Mouse (Mus musculus) lung, postnatal 36 days (tissue): ENCODE data around the gene Fam118b.
A peak's percentile ranks its signal among the peaks of the same experiment; 100 is the strongest.

Experiments
- DNase-seq: peaks from one replicate; pipeline ENCODE4 v3.0.0; 2022; ENCODE audit warnings: mixed read lengths

Gene Fam118b

GRCm38 (mm10) chr9:35263431-35263830, 4.2 kb downstream of the Fam118b start:
- DNase-seq, result no peak

GRCm38 (mm10) chr9:35262418-35262817, 5.2 kb downstream of the Fam118b start:
- DNase-seq, result no peak

DNA sequence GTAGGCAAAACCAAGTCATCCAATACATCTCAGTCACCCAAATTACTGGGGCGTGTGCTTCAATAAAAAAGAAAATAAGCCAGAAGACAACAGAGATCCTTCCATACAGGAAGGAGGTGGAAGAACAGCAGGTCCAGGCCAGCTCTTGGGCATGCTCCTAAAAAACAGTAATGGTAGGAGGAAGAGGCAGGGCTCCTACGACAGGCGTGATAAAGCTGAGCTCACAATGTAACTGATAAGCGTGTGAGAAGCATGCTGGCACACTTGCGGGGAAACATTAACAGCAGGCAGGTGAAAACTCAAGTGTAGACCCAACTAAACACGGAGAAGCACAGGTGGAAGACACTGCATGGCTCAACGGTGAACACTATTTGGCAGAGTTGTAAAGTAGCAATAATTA, 10.2 kb downstream of the Fam118b start:
- no peak for DNase-seq

DNA sequence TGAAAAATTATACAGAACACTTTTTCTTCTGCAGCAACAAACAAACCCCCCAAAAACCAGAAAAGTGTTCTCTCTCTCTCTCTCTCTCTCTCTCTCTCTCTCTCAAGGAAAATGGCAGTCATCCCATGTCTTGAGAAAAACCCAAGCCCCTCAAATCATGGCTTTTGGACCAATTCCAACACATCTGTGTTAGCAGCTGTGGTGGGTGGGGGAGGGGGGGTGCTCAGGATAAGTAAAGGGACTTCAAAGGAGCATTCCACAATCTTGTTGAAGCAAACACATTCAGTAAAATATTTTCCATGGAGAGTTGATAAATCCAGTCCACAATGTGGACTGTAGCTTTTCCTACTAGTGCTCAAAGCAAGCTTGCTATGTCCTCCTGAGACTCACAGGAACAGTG, 18.1 kb downstream of the Fam118b start:
- no peak for DNase-seq

GRCm38 (mm10) chr9:35247405-35247804, 20.2 kb downstream of the Fam118b start:
- no peak for DNase-seq

GRCm38 (mm10) chr9:35239734-35240133, 27.9 kb downstream of the Fam118b start:
- peak; percentile 29 for DNase-seq

- peak; percentile 32 for DNase-seq
These were observed 28.6 kb downstream of the Fam118b start for GRCm38 (mm10) chr9:35238915-35239571.

- DNase-seq, result no peak
These were observed 29.2 kb downstream of the Fam118b start for GRCm38 (mm10) chr9:35238371-35238770.

DNA sequence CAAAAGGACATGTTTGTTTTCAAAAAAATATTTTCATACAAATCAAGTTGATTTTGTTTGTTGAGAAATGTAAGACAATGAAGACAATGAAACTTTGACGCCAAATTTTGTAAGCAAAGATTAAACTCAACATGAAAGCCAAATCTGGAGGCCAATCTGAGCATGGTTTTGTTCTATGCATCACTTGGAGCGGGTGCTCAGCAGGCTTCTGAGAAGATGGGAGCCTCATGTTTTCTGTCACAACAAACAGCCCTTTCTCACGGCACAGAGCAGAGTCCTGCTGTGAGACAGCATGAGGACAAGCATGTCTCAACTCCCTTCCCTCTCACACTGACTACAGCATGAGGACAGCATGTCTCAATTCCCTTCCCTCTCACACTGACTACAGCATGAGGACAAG, 31.6 kb downstream of the Fam118b start:
- no peak for DNase-seq

GRCm38 (mm10) chr9:35228671-35229070, 38.9 kb downstream of the Fam118b start:
- DNase-seq, result no peak

- no peak for DNase-seq
These were observed 44.1 kb downstream of the Fam118b start for GRCm38 (mm10) chr9:35223466-35223865.

DNA sequence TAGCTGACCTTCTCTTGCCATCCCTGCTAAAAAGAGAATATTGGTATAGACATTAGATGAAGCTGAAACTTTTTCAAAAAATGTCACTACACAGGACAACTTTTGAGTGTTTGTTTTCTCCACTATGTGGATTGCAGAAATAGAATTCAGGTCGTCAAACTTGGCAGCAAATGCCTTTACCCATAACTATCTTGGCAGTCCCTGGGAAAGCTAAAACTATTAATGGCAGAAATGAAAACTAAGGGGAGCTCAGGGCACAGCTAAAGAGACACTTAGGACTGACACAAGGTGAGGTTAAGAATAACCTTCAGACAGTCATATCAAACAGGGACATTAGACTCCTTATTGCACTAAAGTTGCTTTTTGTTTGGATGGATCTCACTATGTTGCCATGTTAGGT, 49.6 kb downstream of the Fam118b start:
- no peak for DNase-seq

GRCm38 (mm10) chr9:35211573-35212511, 55.8 kb downstream of the Fam118b start:
- no peak for DNase-seq

GRCm38 (mm10) chr9:35210542-35211474, 56.8 kb downstream of the Fam118b start, which contains the start of gene Foxred1:
TSS of gene Foxred1 (minus strand) at chr9:35211055.
- DNase-seq, result peak; percentile 100

GRCm38 (mm10) chr9:35204421-35204820, 63.2 kb downstream of the Fam118b start:
- no peak for DNase-seq

DNA sequence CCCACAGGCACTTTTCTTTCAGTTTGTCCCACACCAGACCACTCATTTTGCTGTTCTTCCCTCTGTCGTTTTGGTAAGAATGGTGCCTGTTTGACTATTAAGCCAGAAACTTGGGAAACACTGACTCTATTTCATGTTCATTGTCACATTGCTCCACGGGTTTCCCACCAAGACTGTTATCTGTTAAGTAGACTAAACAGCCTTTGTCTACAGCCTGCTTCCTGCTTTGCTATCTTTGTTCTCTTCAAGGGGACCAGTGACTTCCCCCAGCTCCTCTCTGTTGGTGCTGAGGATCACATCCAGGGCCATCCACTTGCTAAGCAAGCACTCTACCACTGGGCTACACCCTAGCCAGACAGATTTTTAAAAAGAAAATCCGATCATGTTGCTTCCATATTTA, 64.1 kb downstream of the Fam118b start:
- peak; percentile 20 for DNase-seq

DNA sequence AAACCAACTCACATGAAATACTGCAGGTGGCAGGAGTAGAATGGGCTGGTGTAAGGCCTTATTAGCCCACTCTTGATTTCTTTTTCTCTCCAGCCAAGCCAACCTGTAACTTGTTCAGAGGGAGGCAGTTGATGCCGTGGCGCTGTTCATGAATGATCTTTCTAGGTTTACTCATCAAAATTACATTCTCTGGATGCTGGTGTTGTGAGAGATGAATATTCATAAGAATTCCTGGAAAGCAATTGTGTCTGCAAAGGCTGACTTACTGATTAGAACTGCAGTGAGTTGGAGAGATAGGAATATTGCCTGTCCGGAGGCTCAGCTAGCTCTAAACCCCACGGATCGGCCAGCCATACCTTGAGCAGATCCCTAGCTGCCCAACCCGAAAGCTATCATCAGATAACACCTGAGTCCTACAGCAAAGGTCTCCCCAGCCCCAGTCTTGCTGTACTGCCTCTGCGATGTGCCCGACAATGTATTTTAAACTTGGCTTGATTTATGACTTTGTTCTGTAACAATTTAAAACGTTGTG, 67.0 kb downstream of the Fam118b start:
- no peak for DNase-seq

GRCm38 (mm10) chr9:35199772-35200471, 67.7 kb downstream of the Fam118b start, which contains the start of the genes Srpr and Tirap:
TSS of gene Srpr (plus strand) at chr9:35200175.
TSS of gene Tirap (minus strand) at chr9:35200291.
- peak; percentile 95 for DNase-seq

DNA sequence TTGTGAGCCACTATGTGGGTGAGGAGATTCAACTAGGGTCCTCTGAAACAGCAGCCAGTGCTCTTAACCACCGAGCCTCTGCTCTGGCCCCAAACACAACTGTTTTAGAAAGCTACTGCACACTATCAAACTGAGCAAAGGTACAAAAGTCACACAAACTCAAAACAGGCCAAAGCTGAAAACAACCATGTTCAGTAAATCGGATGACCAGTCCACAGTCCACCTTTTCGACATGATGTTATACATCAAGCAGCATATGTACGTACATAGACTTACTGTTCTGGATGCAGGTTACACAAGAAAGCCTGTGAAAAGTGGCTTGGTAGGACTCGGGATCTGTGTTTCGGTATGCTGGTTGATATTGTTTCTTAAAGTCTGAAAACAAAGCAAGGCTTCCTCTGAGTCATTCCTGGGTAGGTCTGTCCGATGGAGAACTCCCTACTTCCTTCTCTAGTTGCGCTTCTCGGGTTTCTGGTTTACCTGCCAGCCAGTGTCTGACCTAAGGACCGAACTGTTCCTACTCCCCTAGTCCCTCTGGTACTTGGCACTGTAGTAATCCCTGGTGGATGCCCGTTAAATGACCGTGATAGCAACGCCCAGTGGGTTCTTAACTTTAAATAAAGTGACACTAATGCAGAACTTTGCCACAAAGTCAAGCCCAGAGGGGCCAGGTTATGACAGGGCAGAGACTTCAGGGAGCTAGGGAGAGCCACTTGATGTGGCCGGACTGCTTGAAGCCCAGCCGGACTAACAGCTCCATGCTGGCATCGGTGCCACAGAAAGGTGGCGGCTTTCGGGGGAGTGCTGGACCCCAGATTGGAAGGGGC, 68.4 kb downstream of the Fam118b start:
- no peak for DNase-seq

DNA sequence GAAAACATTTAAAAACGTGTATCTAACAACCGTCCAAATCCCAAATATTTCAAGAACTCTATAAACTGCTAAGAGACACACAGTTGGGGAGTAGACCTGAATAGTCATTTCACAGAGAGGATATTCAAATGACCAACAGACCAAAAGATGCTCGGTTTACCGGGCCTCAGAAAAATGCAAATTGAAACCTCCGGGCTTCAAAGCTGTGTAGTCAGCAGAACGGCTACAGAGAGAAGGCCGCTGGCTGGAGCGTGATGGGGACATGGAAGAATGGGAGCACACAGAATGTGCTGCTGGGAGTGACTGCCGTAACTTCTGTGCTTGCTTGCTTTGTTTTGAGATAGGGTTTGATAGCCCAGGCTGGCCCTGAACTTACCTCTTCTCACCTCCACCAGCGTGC, 69.3 kb downstream of the Fam118b start:
- DNase-seq, result no peak

DNA sequence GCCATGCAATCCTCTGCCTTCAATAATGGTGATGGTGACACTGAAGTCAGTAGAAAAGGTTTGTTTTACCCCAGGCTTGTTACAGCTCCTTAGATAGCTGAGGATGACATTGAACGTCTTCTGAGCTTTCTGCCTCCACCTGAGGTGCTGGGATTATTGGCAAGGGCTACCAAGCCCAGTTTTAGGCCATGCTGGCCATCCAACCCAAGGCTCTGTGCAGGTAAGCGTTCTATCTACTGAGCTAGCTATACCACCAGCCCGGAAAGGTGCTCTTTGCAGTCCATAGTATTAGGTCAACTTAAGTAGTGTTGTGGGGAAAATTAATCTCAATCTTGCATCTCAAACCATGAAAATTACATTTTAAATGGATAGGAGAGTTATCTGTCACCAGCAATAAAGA, 70.0 kb downstream of the Fam118b start:
- no peak for DNase-seq
